Mouse (Mus musculus): ENCODE data around the gene Ddx19a. TPM values are rescaled to one million over a fixed set of nuclear protein-coding genes. Genes with fewer than 3 reads are reported as not detected.
"Not testable (repeated sequence)": the region's sequence is repeated elsewhere in the genome, so short reads cannot be mapped to it uniquely, and the experiment has no call there.

Ddx19a gene
- total RNA-seq, 2 experiments from 2014 or later = 44.1 to 46.8 TPM

- DNase-seq = no peak
These were observed 64.3 kb downstream of the Ddx19a start for GRCm38 (mm10) chr8:110933272-110933671.

- no peak for DNase-seq
These were observed 65.2 kb downstream of the Ddx19a start for GRCm38 (mm10) chr8:110932444-110932843.

- peak; percentile 53 to 69 for DNase-seq
These were observed 66.2 kb downstream of the Ddx19a start for GRCm38 (mm10) chr8:110931176-110931939.

GRCm38 (mm10) chr8:110929672-110930071 is 67.9 kb downstream of the Ddx19a start:
- not testable (repeated sequence) for DNase-seq

- DNase-seq = no peak
These were observed 68.5 kb downstream of the Ddx19a start for GRCm38 (mm10) chr8:110929066-110929465.

GRCm38 (mm10) chr8:110928435-110928834 is 69.2 kb downstream of the Ddx19a start:
- DNase-seq = no peak

GRCm38 (mm10) chr8:110926690-110927089 is 70.9 kb downstream of the Ddx19a start:
- no peak for DNase-seq

- DNase-seq = no peak
These were observed 71.9 kb downstream of the Ddx19a start for GRCm38 (mm10) chr8:110925691-110926140.

Small RNA genes lying within 50 kb of the gene (microRNA-seq; reads per million reads assigned to microRNA genes)
- not detected for gene Gm24103
- not detected for gene Mir3473d

Other genes with a start within 250 kb of the Ddx19a start
- 10 to 100 TPM; 19.6 to 51.0 TPM for gene Il34, start 191.9 kb downstream of the Ddx19a start, total RNA-seq (2021)
- 100 to 1,000 TPM in 1 of 2 experiments, 10 to 100 TPM in 1; 86.2 to 105 TPM for gene Cog4, start 151.2 kb downstream of the Ddx19a start, total RNA-seq (2021)
- gene Sf3b3, start 151.0 kb downstream of the Ddx19a start, total RNA-seq (2021) = 10 to 100 TPM; 76.9 to 81.8 TPM
- gene Fuk, start 95.3 kb downstream of the Ddx19a start, total RNA-seq (2021) = 1 to 10 TPM; 9.4 to 9.5 TPM
- 10 to 100 TPM; 22.1 to 23.3 TPM for gene St3gal2, start 77.9 kb downstream of the Ddx19a start, total RNA-seq (2021)
- 10 to 100 TPM; 11.8 to 12.5 TPM for gene Ddx19b, start 34.0 kb upstream of the Ddx19a start, total RNA-seq (2021)
- gene Aars, start 35.3 kb upstream of the Ddx19a start, total RNA-seq (2021) = 100 to 1,000 TPM; 114 to 165 TPM
- gene Exosc6, start 58.5 kb upstream of the Ddx19a start, total RNA-seq (2021) = not detected
- not detected for gene Clec18a, start 94.6 kb upstream of the Ddx19a start, total RNA-seq (2021)
- 10 to 100 TPM; 38.3 to 44.7 TPM for gene Pdpr, start 96.8 kb upstream of the Ddx19a start, total RNA-seq (2021)